Mouse (Mus musculus) hindbrain, embryonic 13.5 days (tissue): ENCODE results near the gene Zdhhc8. TPM values are rescaled to one million over a fixed set of nuclear protein-coding genes. Genes with fewer than 3 reads are reported as not detected.
"Not testable (repeated sequence)": the region's sequence is repeated elsewhere in the genome, so short reads cannot be mapped to it uniquely, and the experiment has no call there.

Experiments
- ATAC-seq: fragments of 200-750 bp; cut with Nextera tagmentation; 2 replicates; pipeline ENCODE4 v1.8.0; 2017; ENCODE audit warnings: moderate TSS enrichment; ENCODE audit not compliant: low FRiP score
- H3K27ac ChIP-seq: fragments of 300-500 bp; sonication (generic); 2 replicates; pipeline ENCODE4 v1.5.1; 2015; ENCODE audit warnings: inconsistent platforms, mild to moderate bottlenecking, moderate library complexity
- H3K27me3 ChIP-seq: fragments of 300-500 bp; sonication (generic); 2 replicates; pipeline ENCODE4 v1.6.1; 2015; ENCODE audit warnings: mild to moderate bottlenecking, inconsistent platforms
- H3K36me3 ChIP-seq: fragments of 300-500 bp; sonication (generic); 2 replicates; pipeline ENCODE4 v1.6.1; 2015; ENCODE audit warnings: mild to moderate bottlenecking, inconsistent platforms
- H3K4me1 ChIP-seq: fragments of 300-500 bp; sonication (generic); replicated peaks from 2 replicates; pipeline ENCODE4 v1.6.1; 2015; ENCODE audit warnings: inconsistent platforms
- H3K4me2 ChIP-seq: fragments of 300-500 bp; sonication (generic); 2 replicates; pipeline ENCODE4 v1.6.1; 2015; ENCODE audit warnings: inconsistent platforms, mild to moderate bottlenecking, moderate library complexity
- H3K4me3 ChIP-seq: fragments of 300-500 bp; sonication (generic); 2 replicates; pipeline ENCODE4 v1.5.1; 2015; ENCODE audit warnings: mild to moderate bottlenecking, inconsistent platforms
- H3K9ac ChIP-seq: fragments of 300-500 bp; sonication (generic); 2 replicates; pipeline ENCODE4 v1.6.1; 2015; ENCODE audit warnings: mild to moderate bottlenecking, inconsistent platforms
- H3K9me3 ChIP-seq: fragments of 300-500 bp; sonication (generic); 2 replicates; pipeline ENCODE4 v1.6.1; 2016; ENCODE audit warnings: inconsistent platforms
- WGBS: fragments of 180-500 bp; shearing (Covaris S2); methylation state at CpG from one replicate; pipeline ENCODE4 v1.1.7; 2015; 5-methylcytosine and 5-hydroxymethylcytosine counted together
- polyA plus RNA-seq: library from polyadenylated mRNA; unstranded; fragments of >200 nt; fragmentation: Nextera tagmentation; extraction: Ambion mirVana; gene quantifications from 2 replicates; pipeline ENCODE4 v1.2.1, GENCODE M21; 2015

Zdhhc8 gene
- polyA plus RNA-seq, 1 experiment from 2014 or later, result 12.2 TPM

- Histone ChIP-seq H3K36me3 (no peaks in the 10 kb centered on the region), H3K27ac (no peak overlapping the region), H3K4me1 (peaks cover 51% of the 10 kb centered on the region), H3K9me3 (no peaks in the 10 kb centered on the region), H3K4me2 (no peak overlapping the region), H3K27me3 (0 out of 2 replicates have a peak, but pooled peaks cover 9% of the 10 kb centered on the region), H3K4me3 (no peak overlapping the region), H3K9ac (no peak overlapping the region)
- ATAC-seq, result no peak
- WGBS, result 32% methylated on average over 8 of the region's 8 CpGs
These were observed 24.1 kb downstream of the Zdhhc8 start for GRCm38 (mm10) chr16:18210701-18211416.

GRCm38 (mm10) chr16:18203430-18204091 lies 31.4 kb downstream of the Zdhhc8 start:
- 59% methylated on average over 7 of the region's 7 CpGs for WGBS
- Histone ChIP-seq H3K36me3 (no peaks in the 10 kb centered on the region), H3K4me3 (no peak overlapping the region), H3K4me2 (no peak overlapping the region), H3K27me3 (0 out of 2 replicates have a peak, but pooled peaks cover 4% of the 10 kb centered on the region), H3K27ac (no peak overlapping the region), H3K9ac (no peak overlapping the region), H3K9me3 (no peaks in the 10 kb centered on the region), H3K4me1 (peaks cover 46% of the 10 kb centered on the region)
- no peak for ATAC-seq

- Histone ChIP-seq H3K9ac (no peak overlapping the region), H3K27me3 (no peaks in the 10 kb centered on the region), H3K4me1 (peaks cover 57% of the 10 kb centered on the region), H3K36me3 (no peaks in the 10 kb centered on the region), H3K9me3 (no peaks in the 10 kb centered on the region), H3K27ac (no peak overlapping the region), H3K4me2 (no peak overlapping the region), H3K4me3 (no peak overlapping the region)
- no peak for ATAC-seq
- 92% methylated on average over 1 of the region's 1 CpGs for WGBS
These were observed 32.9 kb downstream of the Zdhhc8 start for GRCm38 (mm10) chr16:18202061-18202460.

GRCm38 (mm10) chr16:18201620-18202019 lies 33.3 kb downstream of the Zdhhc8 start:
- H3K27me3 ChIP-seq, result no peaks in the 10 kb centered on the region
- no peak overlapping the region for H3K4me2 ChIP-seq
- no peaks in the 10 kb centered on the region for H3K9me3 ChIP-seq
- no peak overlapping the region for H3K9ac ChIP-seq
- ATAC-seq, result no peak
- WGBS, result 40% methylated on average over 1 of the region's 1 CpGs
- H3K27ac ChIP-seq, result no peak overlapping the region
- H3K4me1 ChIP-seq, result peaks cover 57% of the 10 kb centered on the region
- H3K36me3 ChIP-seq, result no peaks in the 10 kb centered on the region
- H3K4me3 ChIP-seq, result no peak overlapping the region

- WGBS, result 68% methylated on average over 2 of the region's 2 CpGs
- Histone ChIP-seq H3K36me3 (no peaks in the 10 kb centered on the region), H3K27me3 (no peaks in the 10 kb centered on the region), H3K4me3 (no peak overlapping the region), H3K27ac (no peak overlapping the region; the same call in 1 of the 2 replicates), H3K9me3 (no peaks in the 10 kb centered on the region), H3K9ac (no peak overlapping the region), H3K4me1 (peaks cover 61% of the 10 kb centered on the region), H3K4me2 (no peak overlapping the region)
- no peak for ATAC-seq
These were observed 34.9 kb downstream of the Zdhhc8 start for GRCm38 (mm10) chr16:18200062-18200461.

- Histone ChIP-seq H3K4me2 (no peak overlapping the region), H3K27ac (peak overlapping the region; percentile 78), H3K36me3 (no peaks in the 10 kb centered on the region), H3K9ac (0 out of 2 replicates have a peak overlapping the region, but pooled peaks have one; percentile 3), H3K27me3 (no peaks in the 10 kb centered on the region), H3K9me3 (no peaks in the 10 kb centered on the region), H3K4me3 (no peak overlapping the region), H3K4me1 (peaks cover 66% of the 10 kb centered on the region)
- ATAC-seq, result 0 out of 2 replicates have a peak, but pooled peaks have one; percentile 14
- WGBS, result 42% methylated on average over 10 of the region's 10 CpGs
These were observed 36.4 kb downstream of the Zdhhc8 start for GRCm38 (mm10) chr16:18198365-18199098.

- Histone ChIP-seq H3K9ac (0 out of 2 replicates have a peak overlapping the region, but pooled peaks have one; percentile 3), H3K27ac (peak overlapping the region; percentile 40; the same call in 1 of the 2 replicates), H3K4me2 (no peak overlapping the region), H3K27me3 (no peaks in the 10 kb centered on the region), H3K9me3 (no peaks in the 10 kb centered on the region), H3K4me1 (peaks cover 64% of the 10 kb centered on the region), H3K4me3 (no peak overlapping the region), H3K36me3 (no peaks in the 10 kb centered on the region)
- ATAC-seq, result no peak
- WGBS, result 85% methylated on average over 6 of the region's 6 CpGs
These were observed 37.1 kb downstream of the Zdhhc8 start for GRCm38 (mm10) chr16:18197881-18198280.

- H3K27ac ChIP-seq, H3K4me3 ChIP-seq, H3K9me3 ChIP-seq, H3K36me3 ChIP-seq, H3K4me2 ChIP-seq, ATAC-seq, H3K9ac ChIP-seq, H3K27me3 ChIP-seq: not testable (repeated sequence)
- peaks cover 52% of the 10 kb centered on the region for H3K4me1 ChIP-seq
- 46% methylated on average over 3 of the region's 3 CpGs for WGBS
These were observed 39.4 kb downstream of the Zdhhc8 start for GRCm38 (mm10) chr16:18195561-18195960.

- H3K4me1 ChIP-seq, result peaks cover 47% of the 10 kb centered on the region
- no peak for ATAC-seq
- 54% methylated on average over 5 of the region's 5 CpGs for WGBS
These were observed 39.9 kb downstream of the Zdhhc8 start for GRCm38 (mm10) chr16:18195068-18195467.

GRCm38 (mm10) chr16:18194208-18194985 lies 40.5 kb downstream of the Zdhhc8 start:
- H3K36me3 ChIP-seq, result no peaks in the 10 kb centered on the region
- no peaks in the 10 kb centered on the region for H3K9me3 ChIP-seq
- WGBS, result 48% methylated on average over 15 of the region's 15 CpGs
- no peak overlapping the region for H3K4me3 ChIP-seq
- H3K27me3 ChIP-seq, result no peaks in the 10 kb centered on the region
- peak overlapping the region; percentile 6; the same call in 1 of the 2 replicates for H3K4me2 ChIP-seq
- H3K4me1 ChIP-seq, result peaks cover 41% of the 10 kb centered on the region
- peak overlapping the region; percentile 76 for H3K27ac ChIP-seq
- peak; percentile 61 for ATAC-seq
- peak overlapping the region; percentile 19; the same call in 1 of the 2 replicates for H3K9ac ChIP-seq

More at GRCm38 (mm10) chr16:18195068-18195467, 39.9 kb downstream of the Zdhhc8 start:
- H3K36me3 ChIP-seq, result no peaks in the 10 kb centered on the region
- H3K4me3 ChIP-seq, result no peak overlapping the region
- H3K4me2 ChIP-seq, result no peak overlapping the region
- H3K27ac ChIP-seq, result peak overlapping the region; percentile 76
- H3K9ac ChIP-seq, result peak overlapping the region; percentile 19; the same call in 1 of the 2 replicates
- H3K9me3 ChIP-seq, result no peaks in the 10 kb centered on the region
- H3K27me3 ChIP-seq, result no peaks in the 10 kb centered on the region

- WGBS, result 79% methylated on average over 2 of the region's 2 CpGs
- no peak for ATAC-seq
- Histone ChIP-seq H3K9ac (no peak overlapping the region), H3K4me3 (no peak overlapping the region), H3K4me1 (peaks cover 26% of the 10 kb centered on the region), H3K27me3 (no peaks in the 10 kb centered on the region), H3K9me3 (no peaks in the 10 kb centered on the region), H3K4me2 (no peak overlapping the region), H3K27ac (no peak overlapping the region), H3K36me3 (no peaks in the 10 kb centered on the region)
These were observed 43.9 kb downstream of the Zdhhc8 start for GRCm38 (mm10) chr16:18191006-18191405.
